ENCODE assay signal across 7 mouse cellular contexts in genomic region chr6:136980331-136980746, GRCm38 (mm10). TPM values are rescaled to one million over a fixed set of nuclear protein-coding genes. Genes with fewer than 3 reads are reported as not detected.
A peak's percentile ranks its signal among the peaks of the same experiment; 100 is the strongest.
DNase-seq lines count a peak whose midpoint lies in the region; ATAC-seq lines count a peak whose summit lies in the region.

No protein-coding gene starts in this region.

- no peak overlapping the region for H3K4me2 ChIP-seq in forebrain, embryonic 12.5 days
- no peak overlapping the region for H3K4me2 ChIP-seq in intestine, embryonic 16.5 days (ENCODE audit: low read depth, low read length)

- peak; percentile 78 for ATAC-seq in CD4-positive, CD25-positive, alpha-beta regulatory T cell, adult 4 months
- ATAC-seq in forebrain, embryonic 12.5 days (ENCODE audit: low FRiP score): peak; percentile 30; the same call in 1 of the 2 replicates
- ATAC-seq in intestine, embryonic 16.5 days: peak; percentile 66
- peak; percentile 64 for ATAC-seq in megakaryocyte-erythroid progenitor cell, adult 5-6 weeks (replicated peaks; ENCODE audit: low FRiP score, low TSS enrichment, poor library complexity, severe bottlenecking)

- H3K9me3 ChIP-seq in forebrain, embryonic 12.5 days: no peaks in the 10 kb centered on the region
- H3K9me3 ChIP-seq in intestine, embryonic 16.5 days (ENCODE audit: control insufficient read depth, low read length): no peaks in the 10 kb centered on the region

- DNase-seq in NIH3T3 (ENCODE audit: low read depth): peak; percentile 83
- peak; percentile 77 for DNase-seq in thymus, postnatal 0 days (ENCODE audit: low spot score)
- no peak for DNase-seq in right cerebral cortex, postnatal 14 days

- 36% methylated on average over 3 of the region's 3 CpGs for WGBS in forebrain, embryonic 12.5 days
- 36% methylated on average over 3 of the region's 3 CpGs for WGBS in intestine, embryonic 16.5 days

- H3K27me3 ChIP-seq in forebrain, embryonic 12.5 days: no peaks in the 10 kb centered on the region
- H3K27me3 ChIP-seq in intestine, embryonic 16.5 days (replicated peaks; ENCODE audit: control insufficient read depth, insufficient read depth, low read length): no peaks in the 10 kb centered on the region

- peaks cover 4% of the 10 kb centered on the region for H3K4me1 ChIP-seq in forebrain, embryonic 12.5 days
- H3K4me1 ChIP-seq in intestine, embryonic 16.5 days (ENCODE audit: control insufficient read depth, insufficient read depth, low read length): peaks cover 13% of the 10 kb centered on the region; the same call in 1 of the 2 replicates

- H3K4me3 ChIP-seq in forebrain, embryonic 12.5 days (replicated peaks): no peak overlapping the region
- no peak overlapping the region for H3K4me3 ChIP-seq in intestine, embryonic 16.5 days (ENCODE audit: low read length)

- no peak overlapping the region; the same call in 1 of the 2 replicates for H3K9ac ChIP-seq in forebrain, embryonic 12.5 days
- 0 out of 2 replicates have a peak overlapping the region, but pooled peaks have one; percentile 37 for H3K9ac ChIP-seq in intestine, embryonic 16.5 days (ENCODE audit: low read depth, low read length)

- no peaks in the 10 kb centered on the region for H3K36me3 ChIP-seq in forebrain, embryonic 12.5 days (replicated peaks)
- no peaks in the 10 kb centered on the region for H3K36me3 ChIP-seq in intestine, embryonic 16.5 days (ENCODE audit: control insufficient read depth, insufficient read depth, low read length)

- H3K27ac ChIP-seq in forebrain, embryonic 12.5 days: no peak overlapping the region
- H3K27ac ChIP-seq in intestine, embryonic 16.5 days (ENCODE audit: low read length): no peak overlapping the region

RNA-seq across cellular contexts. Expression of gene Arhgdib, which starts 38.6 kb away (rescaled TPM):
- polyA plus RNA-seq in CD4-positive, CD25-positive, alpha-beta regulatory T cell, adult 4 months (2017; shearing (Covaris generic)): 1,000 to 10,000 TPM; 2,618 to 2,837 TPM
- 18.6 and 22.9 TPM in 2 replicates for polyA plus RNA-seq in forebrain, embryonic 12.5 days (2016; fragmentation: Nextera tagmentation; extraction: Ambion mirVana)
- 42.1 and 44.0 TPM in 2 replicates for polyA plus RNA-seq in intestine, embryonic 16.5 days (2015; fragmentation: Nextera tagmentation; extraction: Ambion mirVana)
- total RNA-seq in megakaryocyte-erythroid progenitor cell, adult 5-6 weeks (2014; fragmentation: Nextera tagmentation): 207 and 252 TPM in 2 replicates
- total RNA-seq in megakaryocyte-erythroid progenitor cell, adult 5-6 weeks (2017): 203 and 254 TPM in 2 replicates
- polyA plus RNA-seq in thymus, postnatal 0 days (2015; fragmentation: Nextera tagmentation; extraction: Ambion mirVana): 966 and 1,117 TPM in 2 replicates

RNA-seq across cellular contexts. Expression of gene Pde6h, which starts 56.7 kb away (rescaled TPM):
- under 1 TPM; 0.05 to 0.10 TPM for polyA plus RNA-seq in CD4-positive, CD25-positive, alpha-beta regulatory T cell, adult 4 months (2017; shearing (Covaris generic))
- not detected in 2 replicates for polyA plus RNA-seq in forebrain, embryonic 12.5 days (2016; fragmentation: Nextera tagmentation; extraction: Ambion mirVana)
- polyA plus RNA-seq in intestine, embryonic 16.5 days (2015; fragmentation: Nextera tagmentation; extraction: Ambion mirVana): 0.40 TPM in 1 of 2 replicates, not detected in the other
- 3.1 TPM in 1 of 2 replicates, not detected in the other for total RNA-seq in megakaryocyte-erythroid progenitor cell, adult 5-6 weeks (2014; fragmentation: Nextera tagmentation)
- not detected in 2 replicates for total RNA-seq in megakaryocyte-erythroid progenitor cell, adult 5-6 weeks (2017)
- polyA plus RNA-seq in thymus, postnatal 0 days (2015; fragmentation: Nextera tagmentation; extraction: Ambion mirVana): 0.75 and 0.89 TPM in 2 replicates

RNA-seq across cellular contexts. Expression of gene Erp27, which starts 58.4 kb away (rescaled TPM):
- polyA plus RNA-seq in CD4-positive, CD25-positive, alpha-beta regulatory T cell, adult 4 months (2017; shearing (Covaris generic)): 1 to 10 TPM; 2.9 to 3.1 TPM
- not detected in 2 replicates for polyA plus RNA-seq in forebrain, embryonic 12.5 days (2016; fragmentation: Nextera tagmentation; extraction: Ambion mirVana)
- polyA plus RNA-seq in intestine, embryonic 16.5 days (2015; fragmentation: Nextera tagmentation; extraction: Ambion mirVana): 23.9 and 28.7 TPM in 2 replicates
- total RNA-seq in megakaryocyte-erythroid progenitor cell, adult 5-6 weeks (2014; fragmentation: Nextera tagmentation): 1.6 and 2.3 TPM in 2 replicates
- not detected in 2 replicates for total RNA-seq in megakaryocyte-erythroid progenitor cell, adult 5-6 weeks (2017)
- polyA plus RNA-seq in thymus, postnatal 0 days (2015; fragmentation: Nextera tagmentation; extraction: Ambion mirVana): 0.72 and 1.1 TPM in 2 replicates

Comparison
In these comparisons a context has a peak if more than half of its experiments do, and no peak if none do; other contexts are left out.
1. RNA of gene Arhgdib, which starts 38.6 kb away (polyA plus RNA-seq): 2,618 to 2,837 TPM in CD4-positive, CD25-positive, alpha-beta regulatory T cell, adult 4 months and 966 to 1,117 TPM in thymus, postnatal 0 days; 42.1 to 44.0 TPM in intestine, embryonic 16.5 days and 18.6 to 22.9 TPM in forebrain, embryonic 12.5 days; every median in the first group is over 10 times any median in the second.
2. Peak in every context shown above with its lines, with median percentiles within 50 percentile points of each other: ATAC-seq.